Mouse (Mus musculus): ENCODE data around the gene Atp8b2. TPM values are rescaled to one million over a fixed set of nuclear protein-coding genes. Genes with fewer than 3 reads are reported as not detected.

Atp8b2 gene
- total RNA-seq, 1 experiment from 2014 or later: 33.7 TPM

GRCm38 (mm10) chr3:89907846-89908245 lies 55.5 kb downstream of the Atp8b2 start:
- DNase-seq: no peak

GRCm38 (mm10) chr3:89899511-89899908 lies 63.8 kb downstream of the Atp8b2 start:
- no peak for DNase-seq

- DNase-seq: no peak
Observed at GRCm38 (mm10) chr3:89898870-89899510, 64.3 kb downstream of the Atp8b2 start.

- no peak for DNase-seq
Observed at GRCm38 (mm10) chr3:89898011-89898410, 65.3 kb downstream of the Atp8b2 start.

GRCm38 (mm10) chr3:89897204-89897796 lies 66.0 kb downstream of the Atp8b2 start:
- DNase-seq: no peak

GRCm38 (mm10) chr3:89896571-89896970 lies 66.7 kb downstream of the Atp8b2 start:
- peak; percentile 67 for DNase-seq

GRCm38 (mm10) chr3:89892517-89893106 lies 70.7 kb downstream of the Atp8b2 start:
- no peak for DNase-seq

- DNase-seq: no peak
Observed at GRCm38 (mm10) chr3:89891696-89892095, 71.6 kb downstream of the Atp8b2 start.

- DNase-seq: peak; percentile 37
Observed at GRCm38 (mm10) chr3:89889841-89890430, 73.4 kb downstream of the Atp8b2 start.

Small RNAs within 50 kb of the gene (microRNA-seq; reads per million reads assigned to microRNA genes)
- 0.43 to 0.76 reads per million in 2 experiments for gene Mir7669

Other genes starting within 250 kb of the Atp8b2 start
- gene Adar, start 248.5 kb downstream of the Atp8b2 start, total RNA-seq (2021): 20.8 and 28.2 TPM in 2 replicates
- 3.6 and 4.1 TPM in 2 replicates for gene Chrnb2, start 198.9 kb downstream of the Atp8b2 start, total RNA-seq (2021)
- 57.2 and 65.2 TPM in 2 replicates for gene Ube2q1, start 189.9 kb downstream of the Atp8b2 start, total RNA-seq (2021)
- 11.7 and 14.1 TPM in 2 replicates for gene She, start 132.1 kb downstream of the Atp8b2 start, total RNA-seq (2021)
- gene Il6ra, start 50.3 kb downstream of the Atp8b2 start, total RNA-seq (2021): 11.3 and 11.5 TPM in 2 replicates
- gene Hax1, start 35.3 kb upstream of the Atp8b2 start, total RNA-seq (2021): 100 and 124 TPM in 2 replicates
- gene 4933434E20Rik, start 88.1 kb upstream of the Atp8b2 start, total RNA-seq (2021): 70.8 and 76.3 TPM in 2 replicates
- 164 and 177 TPM in 2 replicates for gene Ubap2l, start 89.1 kb upstream of the Atp8b2 start, total RNA-seq (2021)
- 170 and 208 TPM in 2 replicates for gene Tpm3, start 109.1 kb upstream of the Atp8b2 start, total RNA-seq (2021)
- gene Nup210l, start 140.6 kb upstream of the Atp8b2 start, total RNA-seq (2021): 0.37 and 0.45 TPM in 2 replicates

Data from adrenal gland, postnatal 14 days (tissue).